Mouse (Mus musculus): ENCODE results near the gene Pp2d1.

GRCm38 (mm10) chr17:53520509-53520908 lies 18.7 kb downstream of the Pp2d1 start:
- no peak for TF ChIP-seq CTCF (IDR thresholded peaks at IDR 0.05; ENCODE audit: control insufficient read depth, insufficient read depth, insufficient read length)
- TF ChIP-seq MAX (IDR thresholded peaks at IDR 0.05) = no peak
